Mouse (Mus musculus) hindbrain, postnatal 0 days (tissue): Measurements from ENCODE around the gene Ostn. TPM values are rescaled to one million over a fixed set of nuclear protein-coding genes. Genes with fewer than 3 reads are reported as not detected.

Experiments
- ATAC-seq: fragments of 200-750 bp; cut with Nextera tagmentation; 2 replicates; pipeline ENCODE4 v1.8.0; 2017; ENCODE audit warnings: mild to moderate bottlenecking, moderate TSS enrichment, moderate library complexity
- DNase-seq: peaks from one replicate; pipeline ENCODE4 v3.0.0-alpha.2; 2015; ENCODE audit warnings: low spot score
- H3K27ac ChIP-seq: fragments of 300-500 bp; sonication (generic); 2 replicates; pipeline ENCODE4 v1.5.1; 2014; ENCODE audit warnings: mild to moderate bottlenecking
- H3K27me3 ChIP-seq: fragments of 300-500 bp; sonication (generic); 2 replicates; pipeline ENCODE4 v1.6.1; 2014; ENCODE audit warnings: low read length, mixed read lengths; ENCODE audit not compliant: insufficient read depth
- H3K36me3 ChIP-seq: fragments of 300-500 bp; sonication (generic); 2 replicates; pipeline ENCODE4 v1.6.1; 2014; ENCODE audit warnings: low read length, mixed read lengths; ENCODE audit not compliant: insufficient read depth
- H3K4me1 ChIP-seq: fragments of 300-500 bp; sonication (generic); 2 replicates; pipeline ENCODE4 v1.6.1; 2014; ENCODE audit warnings: antibody characterized with exemption, low read length, mixed read lengths; ENCODE audit not compliant: insufficient read depth
- H3K4me2 ChIP-seq: fragments of 300-500 bp; sonication (generic); 2 replicates; pipeline ENCODE4 v1.6.1; 2014; ENCODE audit warnings: low read depth, mild to moderate bottlenecking, low read length, moderate library complexity, mixed read lengths
- H3K4me3 ChIP-seq: fragments of 300-500 bp; sonication (generic); 2 replicates; pipeline ENCODE4 v1.5.1; 2014; ENCODE audit warnings: low read length
- H3K9ac ChIP-seq: fragments of 300-500 bp; sonication (generic); replicated peaks from 2 replicates; pipeline ENCODE4 v1.6.1; 2014; ENCODE audit warnings: mild to moderate bottlenecking, low read length, moderate library complexity, mixed read lengths
- H3K9me3 ChIP-seq: fragments of 300-500 bp; sonication (generic); 2 replicates; pipeline ENCODE4 v1.6.1; 2016; ENCODE audit warnings: low read length, mixed read lengths
- CTCF ChIP-seq: IDR thresholded peaks from 2 replicates; pipeline ENCODE4 v1.5.1; 2016; ENCODE audit warnings: antibody characterized with exemption, control low read depth, low read depth
- WGBS: fragments of 180-500 bp; shearing (Covaris S2); extraction: QIAGEN DNeasy Blood & Tissue Kit; methylation state at CpG from one replicate; pipeline ENCODE4 v1.1.7; 2014; 5-methylcytosine and 5-hydroxymethylcytosine counted together
- polyA plus RNA-seq: library from polyadenylated mRNA; unstranded; fragments of >200 nt; fragmentation: Nextera tagmentation; extraction: Ambion mirVana; gene quantifications from 2 replicates; pipeline ENCODE4 v1.2.1, GENCODE M21; 2015
- total RNA-seq: library from RNA; depleted of rRNA; stranded (reverse); fragments of >200 nt; gene quantifications from 2 replicates; pipeline ENCODE4 v1.2.3, GENCODE M21; 2014; rRNA removed

The Ostn gene
- total and polyA plus RNA-seq, 2 experiments from 2014 or later: not detected

DNA sequence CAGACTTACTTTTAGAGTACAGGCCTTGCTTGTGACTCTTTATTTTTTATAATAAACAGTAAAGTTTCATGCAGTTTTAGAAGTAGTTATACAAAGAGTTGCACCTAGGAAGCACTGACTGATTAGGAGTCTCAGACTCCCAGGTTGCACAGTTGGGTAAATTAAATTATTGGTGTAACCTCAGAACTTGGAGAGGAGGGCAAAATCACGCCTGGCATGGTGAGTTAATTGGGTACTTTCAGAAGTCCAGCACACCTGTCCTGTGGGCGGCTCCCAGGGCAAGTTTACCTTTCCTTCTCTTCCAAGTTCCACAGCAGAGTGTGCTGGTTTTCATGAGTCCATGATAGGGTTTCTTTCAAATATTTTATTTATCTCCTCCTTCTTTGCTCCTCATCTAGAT, 84.6 kb downstream of the Ostn start:
- no peak overlapping the region for H3K9ac ChIP-seq
- H3K4me3 ChIP-seq: no peak overlapping the region
- no peaks in the 10 kb centered on the region for H3K36me3 ChIP-seq
- H3K27ac ChIP-seq: no peak overlapping the region
- peaks cover 10% of the 10 kb centered on the region; the same call in 1 of the 2 replicates for H3K4me1 ChIP-seq
- no peak for DNase-seq
- H3K4me2 ChIP-seq: 0 out of 2 replicates have a peak overlapping the region, but pooled peaks have one; percentile 5
- TF ChIP-seq CTCF: no peak
- H3K9me3 ChIP-seq: no peaks in the 10 kb centered on the region
- ATAC-seq: no peak
- no peaks in the 10 kb centered on the region for H3K27me3 ChIP-seq
- 88% methylated on average over 2 of the region's 2 CpGs for WGBS

DNA sequence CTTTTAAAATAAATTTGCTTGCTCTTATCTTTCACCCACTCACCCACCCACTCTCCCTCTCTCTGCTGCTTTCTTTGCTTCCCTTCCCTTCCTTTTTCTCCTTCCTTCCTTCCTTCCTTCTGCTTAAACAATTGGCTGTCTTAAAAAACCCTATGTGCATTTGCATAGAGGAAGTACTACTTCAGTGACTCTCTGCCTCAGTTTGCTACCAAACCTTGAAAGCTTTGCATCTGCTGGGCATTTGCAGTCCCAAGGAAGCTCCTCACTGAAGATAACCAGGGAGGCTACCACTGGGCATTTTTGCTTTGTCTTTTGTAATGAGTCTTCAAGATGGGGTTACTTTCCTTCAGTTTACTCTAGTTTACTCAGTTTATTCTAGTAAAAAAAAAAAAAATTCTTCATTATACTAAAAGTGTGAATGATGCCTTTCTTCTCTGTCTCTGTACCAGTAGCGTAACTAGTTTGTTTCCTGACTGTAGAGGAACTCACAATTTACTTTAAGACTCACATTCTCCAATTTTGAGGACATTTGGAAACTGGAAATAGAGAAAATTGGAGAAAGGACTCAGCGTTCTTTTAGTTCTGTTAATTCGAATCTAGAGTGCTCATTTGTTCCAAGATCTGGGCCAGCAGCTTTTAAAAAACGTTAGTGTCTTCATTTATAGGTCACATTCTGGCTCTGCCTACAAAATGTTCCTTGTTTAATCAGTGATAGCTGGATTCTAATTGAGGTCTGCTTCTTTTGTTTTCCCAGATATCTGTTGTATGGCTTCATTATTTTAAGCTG, 88.2 kb downstream of the Ostn start:
- H3K4me1 ChIP-seq: peaks cover 6% of the 10 kb centered on the region; the same call in 1 of the 2 replicates
- WGBS: 87% methylated on average over 4 of the region's 4 CpGs
- no peak overlapping the region for H3K9ac ChIP-seq
- H3K4me2 ChIP-seq: no peak overlapping the region
- DNase-seq: no peak
- H3K27me3 ChIP-seq: no peaks in the 10 kb centered on the region
- no peak overlapping the region for H3K27ac ChIP-seq
- H3K4me3 ChIP-seq: no peak overlapping the region
- H3K36me3 ChIP-seq: no peaks in the 10 kb centered on the region
- H3K9me3 ChIP-seq: no peaks in the 10 kb centered on the region
- no peak for TF ChIP-seq CTCF
- no peak for ATAC-seq

DNA sequence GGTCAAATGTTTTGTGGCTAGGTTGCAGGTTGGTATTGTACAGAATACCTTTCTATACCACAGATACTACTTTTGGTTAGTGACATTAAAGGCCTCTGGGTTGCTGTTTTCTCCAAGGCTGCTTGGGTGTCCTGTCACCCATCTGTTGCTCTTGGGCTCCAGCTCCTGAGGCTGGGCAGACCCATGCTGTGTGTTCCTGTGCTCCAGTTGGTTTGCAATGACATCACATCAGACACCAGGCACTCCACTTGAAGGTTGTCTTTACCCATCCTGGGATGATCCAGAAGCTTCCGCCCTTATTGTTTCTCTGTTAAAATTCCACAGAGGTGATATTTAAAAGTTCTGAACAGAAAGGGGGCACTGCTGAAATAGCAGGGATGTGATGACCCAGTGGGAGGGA, 89.7 kb downstream of the Ostn start:
- no peak overlapping the region for H3K27ac ChIP-seq
- H3K4me2 ChIP-seq: no peak overlapping the region
- no peak for TF ChIP-seq CTCF
- no peak for DNase-seq
- WGBS: 97% methylated on average over 1 of the region's 1 CpGs
- no peaks in the 10 kb centered on the region for H3K36me3 ChIP-seq
- peaks cover 3% of the 10 kb centered on the region; the same call in 1 of the 2 replicates for H3K4me1 ChIP-seq
- H3K9ac ChIP-seq: no peak overlapping the region
- H3K4me3 ChIP-seq: no peak overlapping the region
- ATAC-seq: no peak
- H3K9me3 ChIP-seq: no peaks in the 10 kb centered on the region
- no peaks in the 10 kb centered on the region for H3K27me3 ChIP-seq

DNA sequence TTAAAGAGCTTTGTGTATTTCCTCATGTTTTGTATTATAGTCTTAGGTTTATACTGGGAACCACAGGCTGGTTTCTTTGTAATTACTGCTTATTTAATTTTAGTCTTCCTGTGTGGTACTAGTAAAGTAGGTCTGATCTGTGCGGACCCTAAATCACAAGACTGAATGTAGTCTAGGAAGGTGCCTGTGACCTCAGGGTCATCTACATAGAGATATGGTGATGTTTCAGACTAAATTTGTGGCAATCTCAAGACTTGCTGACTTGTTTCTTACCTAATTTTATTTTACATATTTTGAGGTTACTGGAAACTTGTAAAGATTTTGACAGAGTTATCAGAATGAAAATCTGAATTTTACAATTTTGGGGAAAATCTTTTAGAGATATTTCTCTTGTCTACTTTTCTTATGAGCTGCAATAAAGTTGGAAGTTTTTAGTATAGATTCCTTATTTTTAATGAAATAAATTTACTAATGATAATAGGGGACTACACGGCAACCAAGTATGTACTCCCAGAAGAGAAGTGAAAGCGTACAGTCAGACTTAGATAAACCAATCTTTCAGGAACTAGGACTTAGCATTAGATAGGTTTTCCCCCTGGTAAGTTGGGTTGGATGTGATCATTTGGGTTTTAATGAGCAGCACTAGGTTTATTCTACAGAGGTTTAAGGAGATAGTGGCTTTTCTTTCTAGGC, 91.9 kb downstream of the Ostn start:
- no peak for TF ChIP-seq CTCF
- no peak overlapping the region for H3K9ac ChIP-seq
- H3K4me2 ChIP-seq: no peak overlapping the region
- no peak overlapping the region for H3K4me3 ChIP-seq
- no peaks in the 10 kb centered on the region for H3K36me3 ChIP-seq
- no peaks in the 10 kb centered on the region for H3K27me3 ChIP-seq
- 93% methylated on average over 3 of the region's 3 CpGs for WGBS
- no peaks in the 10 kb centered on the region for H3K9me3 ChIP-seq
- ATAC-seq (no peak), DNase-seq (no peak)
- H3K4me1 ChIP-seq: no peaks in the 10 kb centered on the region
- no peak overlapping the region for H3K27ac ChIP-seq

DNA sequence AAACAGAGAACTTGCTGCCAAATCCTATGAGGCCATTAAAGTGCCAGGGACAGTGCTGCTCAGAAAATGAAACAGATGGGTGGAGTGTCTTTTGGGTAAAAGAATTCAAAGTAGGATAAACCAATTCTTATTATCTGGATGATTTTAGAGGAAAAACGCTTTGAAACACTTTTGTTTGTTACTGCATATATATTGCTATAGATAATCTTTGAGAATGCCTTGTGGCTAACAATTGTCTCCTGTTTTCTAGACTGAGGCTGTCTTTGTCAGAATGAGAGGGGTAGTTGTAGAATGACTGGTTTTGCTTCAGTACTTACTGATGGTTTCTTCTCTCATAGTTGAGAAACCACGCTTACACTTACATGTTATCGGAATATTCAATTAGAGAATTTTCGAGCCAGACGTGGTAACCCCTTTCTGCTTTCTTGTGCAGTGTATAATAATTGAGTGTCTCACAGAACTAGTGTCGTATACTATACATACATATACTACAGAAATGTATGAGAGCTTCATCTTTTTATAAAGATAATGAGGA, 92.5 kb downstream of the Ostn start:
- Histone ChIP-seq H3K27ac (no peak overlapping the region), H3K4me3 (no peak overlapping the region), H3K9me3 (no peaks in the 10 kb centered on the region), H3K27me3 (no peaks in the 10 kb centered on the region), H3K4me2 (no peak overlapping the region), H3K4me1 (no peaks in the 10 kb centered on the region), H3K9ac (no peak overlapping the region), H3K36me3 (no peaks in the 10 kb centered on the region)
- WGBS: 87% methylated on average over 6 of the region's 6 CpGs
- no peak for TF ChIP-seq CTCF
- ATAC-seq (no peak), DNase-seq (no peak)

Other genes with a start within 250 kb of the Ostn start
- gene Uts2b, start 62.8 kb downstream of the Ostn start, total RNA-seq: 2.0 and 3.8 TPM in 2 replicates
- 7.4 and 8.8 TPM in 2 replicates for gene Uts2b, start 62.8 kb downstream of the Ostn start, polyA plus RNA-seq
- 48.9 and 51.9 TPM in 2 replicates for gene Ccdc50, start 81.4 kb downstream of the Ostn start, total RNA-seq
- 30.9 and 34.1 TPM in 2 replicates for gene Ccdc50, start 81.4 kb downstream of the Ostn start, polyA plus RNA-seq